19 mouse cellular contexts compared by ENCODE assay signal in genomic region chr16:72778520-72778919, GRCm38 (mm10).
DNase-seq lines count a peak whose midpoint lies in the region; ATAC-seq and TF ChIP-seq lines count a peak whose summit lies in the region.
"Had no signal": no experiment of that assay in that cellular context is flagged by ENCODE, and none has a peak within 500 bp of the region (broad histone marks: within the 10 kb centered on the region; RNA-seq: fewer than 3 reads in every experiment).

No protein-coding gene starts in this region.

- no peaks in the 10 kb centered on the region for H3K9me3 ChIP-seq in liver, postnatal 0 days (ENCODE audit: low read length)
- no peaks in the 10 kb centered on the region for H3K9me3 ChIP-seq in embryonic facial prominence, embryonic 10.5 days
- H3K9me3 ChIP-seq in forebrain, embryonic 16.5 days (ENCODE audit: control insufficient read depth, low read length): no peaks in the 10 kb centered on the region
- H3K9me3 ChIP-seq: forebrain, embryonic 15.5 days; heart, embryonic 15.5 days; kidney, embryonic 15.5 days; liver, embryonic 15.5 days had no signal

- no peaks in the 10 kb centered on the region for H3K4me1 ChIP-seq in liver, postnatal 0 days (ENCODE audit: insufficient read depth)
- peaks cover 16% of the 10 kb centered on the region for H3K4me1 ChIP-seq in embryonic facial prominence, embryonic 10.5 days
- H3K4me1 ChIP-seq in forebrain, embryonic 16.5 days (replicated peaks; ENCODE audit: control insufficient read depth, insufficient read depth, low read length): no peaks in the 10 kb centered on the region; the same call in 1 of the 2 replicates
- H3K4me1 ChIP-seq: forebrain, embryonic 15.5 days; heart, embryonic 15.5 days; kidney, embryonic 15.5 days; liver, embryonic 15.5 days had no signal

- no peak for DNase-seq in liver, postnatal 0 days
- no peak for DNase-seq in liver
- DNase-seq in brain, embryonic 14.5 days (ENCODE audit: low read depth): peak; percentile 54
- peak; percentile 50 for DNase-seq in embryonic facial prominence, embryonic 10.5 days (ENCODE audit: low spot score)
- peak; percentile 36 for DNase-seq in mesoderm, embryonic 11.5 days (ENCODE audit: low read depth, low spot score)
- DNase-seq in adrenal gland, adult 8-10 months: no peak
- DNase-seq in left cerebral cortex, adult 18-20 months (ENCODE audit: low spot score in 2 of 2): no peak
- DNase-seq: B cell, adult 2 months; cerebellum, adult 9-11 months; gastrocnemius, postnatal 36 days; lung, postnatal 10 days; thymus, postnatal 25 days had no signal

- 63% methylated on average over 9 of the region's 9 CpGs for WGBS in liver, postnatal 0 days (ENCODE audit: insufficient replicate concordance)
- WGBS in embryonic facial prominence, embryonic 10.5 days: 34% methylated on average over 9 of the region's 9 CpGs
- 65% methylated on average over 9 of the region's 9 CpGs for WGBS in forebrain, embryonic 16.5 days

- TF ChIP-seq CTCF in liver, postnatal 0 days (IDR thresholded peaks at IDR 0.05; ENCODE audit: low read depth): no peak
- no peak for TF ChIP-seq CTCF in brain, embryonic 14.5 days (IDR thresholded peaks at IDR 0.05; ENCODE audit: borderline replicate concordance, extremely low read depth, insufficient read depth, insufficient read length)

- no peaks in the 10 kb centered on the region for H3K27me3 ChIP-seq in liver, postnatal 0 days (ENCODE audit: insufficient read depth, low read length)
- no peaks in the 10 kb centered on the region for H3K27me3 ChIP-seq in embryonic facial prominence, embryonic 10.5 days (replicated peaks; ENCODE audit: low read depth, poor library complexity, severe bottlenecking)
- no peaks in the 10 kb centered on the region for H3K27me3 ChIP-seq in forebrain, embryonic 16.5 days (replicated peaks; ENCODE audit: control insufficient read depth, insufficient read depth, low read length)
- H3K27me3 ChIP-seq: forebrain, embryonic 15.5 days; heart, embryonic 15.5 days; kidney, embryonic 15.5 days; liver, embryonic 15.5 days had no signal

- no peak for ATAC-seq in liver, postnatal 0 days
- no peak for ATAC-seq in forebrain, embryonic 16.5 days
- ATAC-seq: forebrain, embryonic 15.5 days; intestine, postnatal 0 days had no signal

- H3K4me2 ChIP-seq in liver, postnatal 0 days (ENCODE audit: low read depth, low read length): peak overlapping the region; percentile 22; the same call in 1 of the 2 replicates
- no peak overlapping the region for H3K4me2 ChIP-seq in forebrain, embryonic 16.5 days (ENCODE audit: low read length)
- H3K4me2 ChIP-seq: forebrain, embryonic 15.5 days; heart, embryonic 15.5 days; kidney, embryonic 15.5 days; liver, embryonic 15.5 days had no signal

- H3K4me3 ChIP-seq in liver, postnatal 0 days (ENCODE audit: low read depth, low read length): no peak overlapping the region
- no peak overlapping the region for H3K4me3 ChIP-seq in embryonic facial prominence, embryonic 10.5 days
- no peak overlapping the region for H3K4me3 ChIP-seq in forebrain, embryonic 16.5 days (replicated peaks; ENCODE audit: low read length)
- H3K4me3 ChIP-seq: forebrain, embryonic 15.5 days; heart, embryonic 15.5 days; kidney, embryonic 15.5 days; liver, embryonic 15.5 days; myocyte had no signal

- no peak overlapping the region for H3K27ac ChIP-seq in liver, postnatal 0 days (ENCODE audit: low read depth)
- H3K27ac ChIP-seq in embryonic facial prominence, embryonic 10.5 days (replicated peaks): no peak overlapping the region
- no peak overlapping the region for H3K27ac ChIP-seq in forebrain, embryonic 16.5 days (ENCODE audit: low read length)
- H3K27ac ChIP-seq: forebrain, embryonic 15.5 days; heart, embryonic 15.5 days; kidney, embryonic 15.5 days; liver, embryonic 15.5 days had no signal

- TF ChIP-seq POLR2A in brain, embryonic 14.5 days (IDR thresholded peaks at IDR 0.05; ENCODE audit: borderline replicate concordance, extremely low read depth, insufficient read depth, insufficient read length, poor library complexity, severe bottlenecking): no peak

- no peak overlapping the region for H3K9ac ChIP-seq in liver, postnatal 0 days (replicated peaks)
- H3K9ac ChIP-seq in forebrain, embryonic 16.5 days (replicated peaks; ENCODE audit: low read depth, low read length): no peak overlapping the region
- H3K9ac ChIP-seq: forebrain, embryonic 15.5 days; heart, embryonic 15.5 days; kidney, embryonic 15.5 days; liver, embryonic 15.5 days had no signal

- TF ChIP-seq EP300 in liver, postnatal 0 days (IDR thresholded peaks at IDR 0.05; ENCODE audit: low read depth): no peak

- H3K36me3 ChIP-seq in liver, postnatal 0 days (replicated peaks; ENCODE audit: insufficient read depth, low read length): no peaks in the 10 kb centered on the region
- H3K36me3 ChIP-seq in embryonic facial prominence, embryonic 10.5 days (replicated peaks): no peaks in the 10 kb centered on the region
- H3K36me3 ChIP-seq in forebrain, embryonic 16.5 days (ENCODE audit: control insufficient read depth, insufficient read depth): no peaks in the 10 kb centered on the region
- H3K36me3 ChIP-seq: forebrain, embryonic 15.5 days; heart, embryonic 15.5 days; kidney, embryonic 15.5 days; liver, embryonic 15.5 days had no signal

Comparison
In these comparisons a context has a peak if more than half of its experiments do, and no peak if none do; other contexts are left out.
1. DNase-seq: peak in brain, embryonic 14.5 days (single experiment), embryonic facial prominence, embryonic 10.5 days (single experiment) and mesoderm, embryonic 11.5 days (single experiment); none in liver, postnatal 0 days (single experiment), liver (single experiment), adrenal gland, adult 8-10 months (single experiment) and left cerebral cortex, adult 18-20 months (0 of 2).